Mouse (Mus musculus) embryonic facial prominence, embryonic 14.5 days (tissue): ENCODE data around the gene Hnrnpab. TPM values are rescaled to one million over a fixed set of nuclear protein-coding genes. Genes with fewer than 3 reads are reported as not detected.
A peak's percentile ranks its signal among the peaks of the same experiment; 100 is the strongest.

Experiments
- ATAC-seq: fragments of 200-750 bp; cut with Nextera tagmentation; 2 replicates; pipeline ENCODE4 v1.8.0; 2017; ENCODE audit warnings: low read depth, moderate number of reproducible peaks, moderate TSS enrichment
- DNase-seq: peaks from one replicate; pipeline ENCODE4 v3.0.0-alpha.2; 2015; ENCODE audit warnings: low spot score
- H3K27ac ChIP-seq: fragments of 300-500 bp; sonication (generic); replicated peaks from 2 replicates; pipeline ENCODE4 v1.5.1; 2014; ENCODE audit warnings: low read depth, mild to moderate bottlenecking, low read length, moderate library complexity
- H3K27me3 ChIP-seq: fragments of 300-500 bp; sonication (generic); replicated peaks from 2 replicates; pipeline ENCODE4 v1.6.1; 2014; ENCODE audit warnings: low read length; ENCODE audit not compliant: control insufficient read depth, insufficient read depth
- H3K36me3 ChIP-seq: fragments of 300-500 bp; sonication (generic); 2 replicates; pipeline ENCODE4 v1.6.1; 2014; ENCODE audit warnings: low read length, mixed read lengths; ENCODE audit not compliant: control insufficient read depth, insufficient read depth
- H3K4me1 ChIP-seq: fragments of 300-500 bp; sonication (generic); 2 replicates; pipeline ENCODE4 v1.6.1; 2014; ENCODE audit warnings: antibody characterized with exemption, low read length; ENCODE audit not compliant: control insufficient read depth, insufficient read depth
- H3K4me2 ChIP-seq: fragments of 300-500 bp; sonication (generic); 2 replicates; pipeline ENCODE4 v1.6.1; 2014; ENCODE audit warnings: low read depth, mild to moderate bottlenecking, low read length, moderate library complexity, mixed read lengths
- H3K4me3 ChIP-seq: fragments of 300-500 bp; sonication (generic); 2 replicates; pipeline ENCODE4 v1.5.1; 2014; ENCODE audit warnings: low read depth, mild to moderate bottlenecking, low read length
- H3K9ac ChIP-seq: fragments of 300-500 bp; sonication (generic); 2 replicates; pipeline ENCODE4 v1.6.1; 2014; ENCODE audit warnings: low read depth, mild to moderate bottlenecking, low read length, moderate library complexity, mixed read lengths
- H3K9me3 ChIP-seq: fragments of 300-500 bp; sonication (generic); 2 replicates; pipeline ENCODE4 v1.6.1; 2016; ENCODE audit warnings: low read length; ENCODE audit not compliant: control insufficient read depth
- WGBS: fragments of 180-500 bp; shearing (Covaris S2); extraction: QIAGEN DNeasy Blood & Tissue Kit; methylation state at CpG from one replicate; pipeline ENCODE4 v1.1.7; 2014; 5-methylcytosine and 5-hydroxymethylcytosine counted together
- polyA plus RNA-seq: library from polyadenylated mRNA; unstranded; fragments of >200 nt; fragmentation: Nextera tagmentation; extraction: Ambion mirVana; gene quantifications from 2 replicates; pipeline ENCODE4 v1.2.1, GENCODE M21; 2014

Gene Hnrnpab
- polyA plus RNA-seq, 1 experiment from 2014 or later = 433 TPM

DNA sequence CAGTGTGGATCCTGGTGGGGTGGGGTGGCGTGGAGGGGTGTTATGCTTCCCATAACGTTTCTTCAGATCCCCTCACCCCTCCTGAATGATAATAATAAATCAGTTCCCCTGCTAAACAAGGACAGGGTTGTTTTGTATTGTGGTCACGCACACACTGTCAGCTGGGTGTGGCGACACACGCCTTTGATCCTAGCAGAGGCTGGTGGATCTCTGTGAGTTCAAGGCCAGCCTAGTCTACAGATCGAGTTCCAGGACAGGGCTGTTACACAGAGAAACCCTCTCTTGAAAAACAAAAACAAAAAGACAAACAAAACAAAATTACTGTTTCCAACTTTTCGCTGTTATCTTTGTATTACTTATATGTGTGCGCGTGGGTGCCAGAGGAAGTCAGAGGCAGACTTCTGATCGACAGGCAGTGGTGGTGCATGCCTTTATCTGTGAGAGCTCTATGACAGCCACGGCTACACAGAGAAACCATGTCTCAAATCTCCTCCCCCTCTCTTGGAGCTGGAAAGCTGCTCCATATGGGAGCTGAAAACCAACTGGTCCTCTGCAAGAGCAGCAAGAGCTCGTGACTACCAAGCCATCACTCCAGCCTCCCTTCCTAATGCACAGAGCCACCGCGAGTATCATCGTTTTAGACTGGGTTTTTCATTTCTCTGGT lies 23.1 kb upstream of the Hnrnpab start:
- Histone ChIP-seq H3K36me3 (peaks cover 42% of the 10 kb centered on the region), H3K27ac (no peak overlapping the region), H3K9ac (no peak overlapping the region), H3K4me2 (no peak overlapping the region), H3K27me3 (no peaks in the 10 kb centered on the region), H3K4me3 (no peak overlapping the region), H3K4me1 (no peaks in the 10 kb centered on the region), H3K9me3 (no peaks in the 10 kb centered on the region)
- 79% methylated on average over 15 of the region's 15 CpGs for WGBS
- no peak for DNase-seq
- ATAC-seq = no peak

- H3K4me2 ChIP-seq = no peak overlapping the region
- H3K4me3 ChIP-seq = no peak overlapping the region
- H3K27me3 ChIP-seq = no peaks in the 10 kb centered on the region
- H3K9ac ChIP-seq = no peak overlapping the region
- no peaks in the 10 kb centered on the region for H3K4me1 ChIP-seq
- no peak overlapping the region for H3K27ac ChIP-seq
- no peaks in the 10 kb centered on the region for H3K9me3 ChIP-seq
- peaks cover 61% of the 10 kb centered on the region for H3K36me3 ChIP-seq
- peak; percentile 30; the same call in 1 of the 2 replicates for ATAC-seq
- DNase-seq = no peak
- WGBS = 85% methylated on average over 8 of the region's 8 CpGs
Measured at GRCm38 (mm10) chr11:51627907-51628306, 21.3 kb upstream of the Hnrnpab start.

DNA sequence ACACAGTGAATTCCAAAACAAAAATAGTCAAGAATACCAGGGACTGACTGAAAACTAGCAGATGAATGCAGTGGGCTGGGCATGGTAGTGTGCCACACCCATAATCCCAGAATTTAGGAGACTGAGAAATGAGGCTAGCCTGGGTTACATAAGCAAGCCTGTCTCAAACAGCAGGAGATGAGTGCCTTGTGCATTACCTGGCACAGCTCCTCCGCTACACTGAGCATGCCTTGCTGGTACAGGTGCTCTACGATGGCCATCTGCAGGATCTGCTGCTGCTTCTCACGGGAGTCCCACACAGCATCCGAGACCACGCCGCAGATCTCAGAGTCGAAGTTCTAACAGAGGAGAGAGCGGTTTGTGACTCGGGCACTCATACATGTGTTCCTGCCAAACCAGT lies 20.8 kb upstream of the Hnrnpab start:
- ATAC-seq (no peak), DNase-seq (no peak)
- Histone ChIP-seq H3K9ac (no peak overlapping the region), H3K27me3 (no peaks in the 10 kb centered on the region), H3K4me3 (no peak overlapping the region), H3K9me3 (no peaks in the 10 kb centered on the region), H3K36me3 (peaks cover 65% of the 10 kb centered on the region), H3K4me2 (no peak overlapping the region), H3K27ac (no peak overlapping the region), H3K4me1 (no peaks in the 10 kb centered on the region)
- 92% methylated on average over 9 of the region's 9 CpGs for WGBS

GRCm38 (mm10) chr11:51625187-51625820 lies 18.7 kb upstream of the Hnrnpab start:
- WGBS = 81% methylated on average over 5 of the region's 5 CpGs
- Histone ChIP-seq H3K9me3 (no peaks in the 10 kb centered on the region), H3K27ac (no peak overlapping the region), H3K27me3 (no peaks in the 10 kb centered on the region), H3K9ac (no peak overlapping the region), H3K4me1 (peaks cover 7% of the 10 kb centered on the region), H3K4me3 (no peak overlapping the region), H3K36me3 (peaks cover 75% of the 10 kb centered on the region), H3K4me2 (no peak overlapping the region)
- ATAC-seq (no peak), DNase-seq (no peak)

DNA sequence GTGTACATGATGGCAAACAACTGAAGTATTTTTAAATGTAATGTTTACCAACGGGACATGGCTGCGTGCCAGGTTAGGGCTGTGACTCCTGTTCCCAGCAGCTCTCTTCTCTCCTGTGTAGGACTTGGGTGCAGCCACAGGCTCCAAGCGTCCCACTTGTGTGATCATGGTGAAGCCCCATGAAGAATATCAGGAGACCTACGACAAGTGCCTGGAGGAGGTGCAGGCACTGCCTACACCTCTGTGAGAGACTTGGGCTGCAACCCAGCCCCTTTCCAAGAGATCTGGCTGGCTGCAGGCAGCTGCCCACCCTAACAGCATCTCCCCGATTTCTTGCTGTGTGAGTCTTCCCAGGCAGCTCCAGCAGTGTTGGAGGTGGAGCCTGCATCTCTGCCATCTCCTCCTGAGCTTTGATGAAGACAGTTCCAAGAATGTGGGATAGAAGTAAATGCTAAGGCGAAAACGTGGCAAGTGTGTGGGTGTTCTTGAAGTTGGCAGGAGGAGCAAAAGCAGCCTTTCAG lies 16.4 kb upstream of the Hnrnpab start:
- no peak overlapping the region for H3K27ac ChIP-seq

GRCm38 (mm10) chr11:51621776-51622175 lies 15.1 kb upstream of the Hnrnpab start:
- no peaks in the 10 kb centered on the region for H3K9me3 ChIP-seq
- H3K36me3 ChIP-seq = peaks cover 53% of the 10 kb centered on the region
- DNase-seq (no peak), ATAC-seq (no peak)
- H3K4me1 ChIP-seq = peaks cover 8% of the 10 kb centered on the region
- H3K4me2 ChIP-seq = no peak overlapping the region
- no peak overlapping the region for H3K27ac ChIP-seq
- 97% methylated on average over 2 of the region's 2 CpGs for WGBS
- no peak overlapping the region for H3K9ac ChIP-seq
- no peaks in the 10 kb centered on the region for H3K27me3 ChIP-seq
- no peak overlapping the region for H3K4me3 ChIP-seq

More for the DNA sequence above, 16.4 kb upstream of the Hnrnpab start:
- no peak overlapping the region for H3K9ac ChIP-seq
- DNase-seq (no peak), ATAC-seq (no peak)
- H3K36me3 ChIP-seq = peaks cover 65% of the 10 kb centered on the region
- WGBS = 88% methylated on average over 7 of the region's 7 CpGs
- no peaks in the 10 kb centered on the region for H3K27me3 ChIP-seq
- H3K9me3 ChIP-seq = no peaks in the 10 kb centered on the region
- no peak overlapping the region for H3K4me3 ChIP-seq
- H3K4me1 ChIP-seq = peaks cover 8% of the 10 kb centered on the region
- no peak overlapping the region for H3K4me2 ChIP-seq

- Histone ChIP-seq H3K9me3 (no peaks in the 10 kb centered on the region), H3K4me1 (peaks cover 15% of the 10 kb centered on the region), H3K9ac (peak overlapping the region; percentile 71), H3K27me3 (no peaks in the 10 kb centered on the region), H3K4me2 (peak overlapping the region; percentile 77), H3K36me3 (peaks cover 37% of the 10 kb centered on the region), H3K27ac (0 out of 2 replicates have a peak overlapping the region, but pooled peaks have one; percentile 10), H3K4me3 (peak overlapping the region; percentile 58)
- no peak for DNase-seq
- ATAC-seq = no peak
- WGBS = under 1% methylated on average over 11 of the region's 11 CpGs
Measured at GRCm38 (mm10) chr11:51620084-51620483, 13.4 kb upstream of the Hnrnpab start.

DNA sequence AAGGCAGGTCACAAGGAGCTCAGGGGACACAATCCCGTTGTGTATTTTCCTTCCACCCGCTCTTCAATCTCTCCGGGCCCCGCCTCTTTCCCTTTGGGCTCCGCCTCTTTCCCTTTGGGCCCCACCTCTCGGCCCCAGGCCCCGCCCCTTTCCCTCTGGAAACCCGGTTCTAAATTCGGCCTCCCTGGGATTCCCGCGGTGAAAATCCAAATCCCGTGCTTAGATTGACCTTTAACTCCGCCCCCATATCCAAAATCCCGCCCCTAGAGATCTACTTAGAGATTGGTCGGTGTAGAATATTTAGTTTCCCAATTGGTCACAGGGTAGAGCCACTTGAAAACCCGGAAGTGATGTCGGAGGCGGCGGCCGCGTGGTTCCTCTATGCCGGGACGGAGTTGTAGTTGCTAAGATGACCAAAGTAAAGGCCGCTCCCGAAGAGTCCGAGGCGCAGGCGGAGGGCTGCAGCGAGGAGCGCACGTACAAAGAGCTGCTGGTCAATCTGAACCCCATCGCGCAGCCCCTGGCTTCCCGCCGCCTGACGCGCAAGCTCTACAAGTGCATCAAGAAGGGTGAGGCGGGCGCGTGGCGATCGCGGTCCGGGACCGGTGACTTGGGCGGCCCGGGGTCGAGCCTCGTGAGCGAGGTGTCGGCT lies 12.9 kb upstream of the Hnrnpab start, which contains the start of gene Nhp2:
Nhp2 (plus strand) TSS at position 327 of the 652 bp plus-strand sequence.
- 0 out of 2 replicates have a peak within 1 kb of the TSS, but pooled peaks have one; percentile 10 for H3K27ac ChIP-seq
- DNase-seq = peak; percentile 99
- WGBS = under 1% methylated on average over 50 of the region's 51 CpGs
- H3K4me1 ChIP-seq = peaks cover 19% of the 10 kb centered on the region
- peaks cover 31% of the 10 kb centered on the region for H3K36me3 ChIP-seq
- H3K4me3 ChIP-seq = peak within 1 kb of the TSS; percentile 58
- H3K9me3 ChIP-seq = no peaks in the 10 kb centered on the region
- H3K27me3 ChIP-seq = no peaks in the 10 kb centered on the region
- peak within 1 kb of the TSS; percentile 77 for H3K4me2 ChIP-seq
- peak; percentile 93 for ATAC-seq
- peak within 1 kb of the TSS; percentile 71 for H3K9ac ChIP-seq
